Comparison of ENCODE assay signal across 13 mouse cellular contexts in the genomic region with DNA sequence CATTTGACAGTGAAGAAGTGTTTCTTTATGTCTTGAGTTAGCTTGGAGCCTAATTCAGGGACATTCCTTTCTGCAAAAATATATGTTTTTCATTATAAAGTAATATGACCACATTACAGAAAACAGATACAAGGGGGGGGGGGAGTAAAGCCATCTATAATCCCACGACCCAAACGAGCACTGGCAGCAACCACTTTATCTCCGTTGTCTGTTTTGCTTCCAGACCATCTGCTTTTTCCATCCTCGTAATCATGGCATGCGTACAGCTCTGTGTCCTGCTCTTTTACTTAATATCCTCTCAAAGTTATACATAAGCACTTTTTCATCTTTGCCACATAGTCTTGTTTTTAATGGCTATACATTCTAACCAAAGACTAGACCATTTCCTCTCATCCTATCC. TPM values are rescaled to one million over a fixed set of nuclear protein-coding genes. Genes with fewer than 3 reads are reported as not detected.
DNase-seq lines count a peak whose midpoint lies in the region; ATAC-seq and TF ChIP-seq lines count a peak whose summit lies in the region.
"Had no signal": no experiment of that assay in that cellular context is flagged by ENCODE, and none has a peak within 500 bp of the region (broad histone marks: within the 10 kb centered on the region; RNA-seq: fewer than 3 reads in every experiment).

No protein-coding gene starts in this region.

- TF ChIP-seq CTCF in intestine, postnatal 0 days (IDR thresholded peaks at IDR 0.05; ENCODE audit: low read depth), result no peak

- H3K9ac ChIP-seq in intestine, embryonic 14.5 days (ENCODE audit: low read length), result no peak overlapping the region
- no peak overlapping the region for H3K9ac ChIP-seq in intestine, postnatal 0 days (ENCODE audit: low read depth, low read length)
- no peak overlapping the region for H3K9ac ChIP-seq in hindbrain, embryonic 14.5 days
- no peak overlapping the region for H3K9ac ChIP-seq in midbrain, embryonic 15.5 days

- ATAC-seq in intestine, embryonic 14.5 days (replicated peaks; ENCODE audit: low FRiP score, low TSS enrichment, low read depth), result no peak; the same call in 1 of the 2 replicates
- ATAC-seq in intestine, postnatal 0 days, result no peak
- no peak for ATAC-seq in hindbrain, embryonic 14.5 days (ENCODE audit: low FRiP score)
- ATAC-seq in midbrain, embryonic 15.5 days (replicated peaks), result no peak

- peak overlapping the region; percentile 79 for H3K27ac ChIP-seq in intestine, embryonic 14.5 days (ENCODE audit: low read depth)
- no peak overlapping the region for H3K27ac ChIP-seq in intestine, postnatal 0 days (ENCODE audit: low read depth, low read length)
- peak overlapping the region; percentile 81 for H3K27ac ChIP-seq in forebrain, embryonic 10.5 days
- peak overlapping the region; percentile 62 for H3K27ac ChIP-seq in hindbrain, embryonic 14.5 days
- H3K27ac ChIP-seq in midbrain, embryonic 15.5 days, result peak overlapping the region; percentile 78

- DNase-seq in intestine, embryonic 14.5 days (ENCODE audit: low spot score), result no peak
- DNase-seq in forebrain, embryonic 10.5 days (ENCODE audit: extremely low spot score, low spot score), result no peak
- no peak for DNase-seq in hindbrain, embryonic 14.5 days (ENCODE audit: low spot score)
- no peak for DNase-seq in cerebellum, adult 9-11 months
- DNase-seq in adrenal gland, postnatal 4 days (ENCODE audit: low spot score in 2 of 2), result no peak
- no peak for DNase-seq in adrenal gland, postnatal 14 days
- DNase-seq: cerebellum, postnatal 36 days; kidney, postnatal 10 days; thymus, adult 18-20 months had no signal

- H3K4me2 ChIP-seq in intestine, embryonic 14.5 days (ENCODE audit: low read length), result no peak overlapping the region
- H3K4me2 ChIP-seq in intestine, postnatal 0 days (replicated peaks; ENCODE audit: low read depth), result no peak overlapping the region
- no peak overlapping the region for H3K4me2 ChIP-seq in hindbrain, embryonic 14.5 days (replicated peaks)
- H3K4me2 ChIP-seq in midbrain, embryonic 15.5 days, result no peak overlapping the region

- WGBS in intestine, embryonic 14.5 days, result 36% methylated on average over 5 of the region's 5 CpGs
- WGBS in intestine, postnatal 0 days, result 72% methylated on average over 5 of the region's 5 CpGs
- 89% methylated on average over 5 of the region's 5 CpGs for WGBS in forebrain, embryonic 10.5 days
- 54% methylated on average over 5 of the region's 5 CpGs for WGBS in hindbrain, embryonic 14.5 days
- WGBS in midbrain, embryonic 15.5 days, result 65% methylated on average over 5 of the region's 5 CpGs

- H3K9me3 ChIP-seq in intestine, embryonic 14.5 days (ENCODE audit: control insufficient read depth, low read length), result no peaks in the 10 kb centered on the region
- no peaks in the 10 kb centered on the region for H3K9me3 ChIP-seq in intestine, postnatal 0 days (ENCODE audit: control insufficient read depth)
- no peaks in the 10 kb centered on the region for H3K9me3 ChIP-seq in forebrain, embryonic 10.5 days
- H3K9me3 ChIP-seq in hindbrain, embryonic 14.5 days (ENCODE audit: control insufficient read depth, low read length), result no peaks in the 10 kb centered on the region
- H3K9me3 ChIP-seq in midbrain, embryonic 15.5 days, result no peaks in the 10 kb centered on the region

- H3K4me3 ChIP-seq in intestine, embryonic 14.5 days (ENCODE audit: low read depth, low read length), result no peak overlapping the region
- H3K4me3 ChIP-seq in intestine, postnatal 0 days (ENCODE audit: low read depth, low read length), result no peak overlapping the region
- H3K4me3 ChIP-seq in forebrain, embryonic 10.5 days, result no peak overlapping the region
- H3K4me3 ChIP-seq in hindbrain, embryonic 14.5 days (replicated peaks; ENCODE audit: low read length), result no peak overlapping the region
- no peak overlapping the region for H3K4me3 ChIP-seq in midbrain, embryonic 15.5 days

- H3K4me1 ChIP-seq in intestine, embryonic 14.5 days (replicated peaks; ENCODE audit: control insufficient read depth, insufficient read depth, low read length), result peaks cover 21% of the 10 kb centered on the region
- no peaks in the 10 kb centered on the region for H3K4me1 ChIP-seq in intestine, postnatal 0 days (replicated peaks; ENCODE audit: control insufficient read depth, insufficient read depth, low read length)
- H3K4me1 ChIP-seq in forebrain, embryonic 10.5 days, result peaks cover 41% of the 10 kb centered on the region
- peaks cover 9% of the 10 kb centered on the region for H3K4me1 ChIP-seq in hindbrain, embryonic 14.5 days (replicated peaks; ENCODE audit: control insufficient read depth, insufficient read depth, low read length)
- H3K4me1 ChIP-seq in midbrain, embryonic 15.5 days, result peaks cover 14% of the 10 kb centered on the region

- H3K27me3 ChIP-seq in intestine, embryonic 14.5 days (replicated peaks; ENCODE audit: control insufficient read depth, insufficient read depth, low read length), result no peaks in the 10 kb centered on the region
- no peaks in the 10 kb centered on the region for H3K27me3 ChIP-seq in intestine, postnatal 0 days (replicated peaks; ENCODE audit: control insufficient read depth, insufficient read depth, low read length)
- no peaks in the 10 kb centered on the region for H3K27me3 ChIP-seq in forebrain, embryonic 10.5 days (ENCODE audit: poor library complexity, severe bottlenecking)
- no peaks in the 10 kb centered on the region for H3K27me3 ChIP-seq in hindbrain, embryonic 14.5 days (ENCODE audit: control insufficient read depth, insufficient read depth, low read length)
- H3K27me3 ChIP-seq in midbrain, embryonic 15.5 days (replicated peaks), result no peaks in the 10 kb centered on the region

- no peaks in the 10 kb centered on the region for H3K36me3 ChIP-seq in intestine, embryonic 14.5 days (ENCODE audit: control insufficient read depth, insufficient read depth, low read length)
- no peaks in the 10 kb centered on the region for H3K36me3 ChIP-seq in intestine, postnatal 0 days (ENCODE audit: control insufficient read depth, insufficient read depth)
- H3K36me3 ChIP-seq in forebrain, embryonic 10.5 days (replicated peaks), result no peaks in the 10 kb centered on the region
- no peaks in the 10 kb centered on the region for H3K36me3 ChIP-seq in hindbrain, embryonic 14.5 days (replicated peaks; ENCODE audit: control insufficient read depth, insufficient read depth)
- no peaks in the 10 kb centered on the region for H3K36me3 ChIP-seq in midbrain, embryonic 15.5 days (replicated peaks)

RNA-seq across cellular contexts. Expression of a gene that starts 5.2 kb away (rescaled TPM):
- 0.73 and 0.93 TPM in 2 replicates for polyA plus RNA-seq in intestine, embryonic 14.5 days (2014; fragmentation: Nextera tagmentation; extraction: Ambion mirVana)
- 0.04 and 0.07 TPM in 2 replicates for polyA plus RNA-seq in intestine, postnatal 0 days (2015; fragmentation: Nextera tagmentation; extraction: Ambion mirVana)
- polyA plus RNA-seq in forebrain, embryonic 10.5 days (2016; fragmentation: Nextera tagmentation; extraction: Ambion mirVana), result 2.9 and 3.4 TPM in 2 replicates
- polyA plus RNA-seq in hindbrain, embryonic 14.5 days (2014; fragmentation: Nextera tagmentation; extraction: Ambion mirVana), result 1.2 TPM in 2 replicates
- 1.0 and 1.5 TPM in 2 replicates for polyA plus RNA-seq in midbrain, embryonic 15.5 days (2015; fragmentation: Nextera tagmentation; extraction: Ambion mirVana)
- total RNA-seq in adrenal gland, postnatal 4 days (2021), result 1 to 10 TPM; 2.9 to 3.2 TPM
- total RNA-seq in adrenal gland, postnatal 14 days (2021), result 1.7 and 2.1 TPM in 2 replicates
- total RNA-seq: granulocyte monocyte progenitor cell, adult 5-6 weeks had no signal

RNA-seq across cellular contexts. Expression of a gene that starts 32.0 kb away (rescaled TPM):
- 1.8 and 206 TPM in 2 replicates for polyA plus RNA-seq in intestine, embryonic 14.5 days (2014; fragmentation: Nextera tagmentation; extraction: Ambion mirVana)
- polyA plus RNA-seq in intestine, postnatal 0 days (2015; fragmentation: Nextera tagmentation; extraction: Ambion mirVana), result 2.9 and 3.3 TPM in 2 replicates
- 11.9 and 15.6 TPM in 2 replicates for polyA plus RNA-seq in forebrain, embryonic 10.5 days (2016; fragmentation: Nextera tagmentation; extraction: Ambion mirVana)
- polyA plus RNA-seq in hindbrain, embryonic 14.5 days (2014; fragmentation: Nextera tagmentation; extraction: Ambion mirVana), result 7.1 and 8.4 TPM in 2 replicates
- polyA plus RNA-seq in midbrain, embryonic 15.5 days (2015; fragmentation: Nextera tagmentation; extraction: Ambion mirVana), result 6.7 and 8.4 TPM in 2 replicates
- 100 to 1,000 TPM in 1 of 2 experiments, 1 to 10 TPM in 1; 2.1 to 257 TPM for total RNA-seq in adrenal gland, postnatal 4 days (2021)
- 0.56 and 0.90 TPM in 2 replicates for total RNA-seq in adrenal gland, postnatal 14 days (2021)

RNA-seq across cellular contexts. Expression of a gene that starts 37.4 kb away (rescaled TPM):
- polyA plus RNA-seq in intestine, embryonic 14.5 days (2014; fragmentation: Nextera tagmentation; extraction: Ambion mirVana), result 0.19 and 0.23 TPM in 2 replicates
- not detected in 2 replicates for polyA plus RNA-seq in intestine, postnatal 0 days (2015; fragmentation: Nextera tagmentation; extraction: Ambion mirVana)
- 0.51 and 0.84 TPM in 2 replicates for polyA plus RNA-seq in forebrain, embryonic 10.5 days (2016; fragmentation: Nextera tagmentation; extraction: Ambion mirVana)
- polyA plus RNA-seq in hindbrain, embryonic 14.5 days (2014; fragmentation: Nextera tagmentation; extraction: Ambion mirVana), result 0.16 and 0.17 TPM in 2 replicates
- polyA plus RNA-seq in midbrain, embryonic 15.5 days (2015; fragmentation: Nextera tagmentation; extraction: Ambion mirVana), result not detected in 2 replicates
- not detected for total RNA-seq in adrenal gland, postnatal 4 days (2021)
- not detected in 2 replicates for total RNA-seq in adrenal gland, postnatal 14 days (2021)
- total RNA-seq: granulocyte monocyte progenitor cell, adult 5-6 weeks; left cerebral cortex, postnatal 36 days had no signal
